Mouse (Mus musculus): ENCODE results near the gene Tenm4. TPM values are rescaled to one million over a fixed set of nuclear protein-coding genes. Genes with fewer than 3 reads are reported as not detected.

The Tenm4 gene
- polyA plus RNA-seq, 3 experiments from 2014 or later, result 0.05 TPM; not detected in 2

GRCm38 (mm10) chr7:96878511-96879276 is 707.6 kb downstream of the Tenm4 start:
- ATAC-seq, result peak; percentile 78

GRCm38 (mm10) chr7:96879593-96879992 is 708.5 kb downstream of the Tenm4 start:
- ATAC-seq, result no peak

GRCm38 (mm10) chr7:96880221-96880944 is 709.3 kb downstream of the Tenm4 start:
- no peak for ATAC-seq

- ATAC-seq, result no peak
Observed at GRCm38 (mm10) chr7:96883297-96883696, 712.3 kb downstream of the Tenm4 start.

GRCm38 (mm10) chr7:96887088-96887654 is 716.1 kb downstream of the Tenm4 start:
- no peak for ATAC-seq

GRCm38 (mm10) chr7:96889061-96890034 is 718.3 kb downstream of the Tenm4 start:
- no peak for ATAC-seq

- no peak for ATAC-seq
Observed at GRCm38 (mm10) chr7:96890035-96890621, 719.1 kb downstream of the Tenm4 start.

- no peak for ATAC-seq
Observed at GRCm38 (mm10) chr7:96890987-96891386, 719.9 kb downstream of the Tenm4 start.

GRCm38 (mm10) chr7:96899036-96899569 is 728.1 kb downstream of the Tenm4 start:
- ATAC-seq, result no peak

- no peak for ATAC-seq
Observed at GRCm38 (mm10) chr7:96902183-96902582, 731.1 kb downstream of the Tenm4 start.

- ATAC-seq, result no peak
Observed at GRCm38 (mm10) chr7:96903088-96903985, 732.3 kb downstream of the Tenm4 start.

- ATAC-seq, result no peak
Observed at GRCm38 (mm10) chr7:96904442-96904841, 733.4 kb downstream of the Tenm4 start.

GRCm38 (mm10) chr7:96904936-96905335 is 733.9 kb downstream of the Tenm4 start:
- ATAC-seq, result no peak

- ATAC-seq, result no peak
Observed at GRCm38 (mm10) chr7:96905422-96905821, 734.4 kb downstream of the Tenm4 start.

- ATAC-seq, result no peak
Observed at GRCm38 (mm10) chr7:96906216-96906615, 735.2 kb downstream of the Tenm4 start.

- no peak for ATAC-seq
Observed at GRCm38 (mm10) chr7:96907971-96908680, 737.1 kb downstream of the Tenm4 start.

- no peak for ATAC-seq
Observed at GRCm38 (mm10) chr7:96909856-96910255, 738.8 kb downstream of the Tenm4 start.

- no peak for ATAC-seq
Observed at GRCm38 (mm10) chr7:96910310-96910960, 739.4 kb downstream of the Tenm4 start.

GRCm38 (mm10) chr7:96914031-96914430 is 743.0 kb downstream of the Tenm4 start:
- peak; percentile 77 for ATAC-seq
